Mouse (Mus musculus): ENCODE measurements around the gene Bpifb5.
"Not testable (repeated sequence)": the region's sequence is repeated elsewhere in the genome, so short reads cannot be mapped to it uniquely, and the experiment has no call there.

Bpifb5 gene

GRCm38 (mm10) chr2:154223265-154223916, at the start of gene Bpifb5:
Gene Bpifb5 (plus strand): TSS chr2:154223742.
- no peak for DNase-seq (ENCODE audit: low spot score)

GRCm38 (mm10) chr2:154181900-154182299, 41.6 kb upstream of the Bpifb5 start:
- DNase-seq (ENCODE audit: low spot score): not testable (repeated sequence)

GRCm38 (mm10) chr2:154183061-154183460, 40.5 kb upstream of the Bpifb5 start:
- DNase-seq (ENCODE audit: low spot score): not testable (repeated sequence)

DNA sequence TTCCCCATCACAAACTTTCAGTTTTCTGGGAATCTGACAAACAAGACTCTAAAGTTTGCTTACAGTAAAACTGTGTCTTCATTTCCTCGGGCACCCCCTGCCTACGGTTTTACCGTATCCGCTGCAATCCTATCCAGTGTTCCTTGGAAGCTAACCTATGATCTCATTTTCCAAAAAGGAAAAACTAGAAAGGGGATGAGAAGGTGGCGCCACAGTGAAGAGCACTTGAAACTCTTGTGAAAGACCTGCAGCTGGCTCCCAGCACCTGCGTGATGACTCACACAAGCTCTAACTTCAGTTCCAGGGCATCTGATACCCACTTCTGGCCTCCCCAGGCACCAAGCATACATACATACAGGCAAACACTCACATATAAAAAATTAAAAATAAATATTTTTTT, 38.2 kb upstream of the Bpifb5 start:
- DNase-seq (ENCODE audit: low spot score): no peak

DNA sequence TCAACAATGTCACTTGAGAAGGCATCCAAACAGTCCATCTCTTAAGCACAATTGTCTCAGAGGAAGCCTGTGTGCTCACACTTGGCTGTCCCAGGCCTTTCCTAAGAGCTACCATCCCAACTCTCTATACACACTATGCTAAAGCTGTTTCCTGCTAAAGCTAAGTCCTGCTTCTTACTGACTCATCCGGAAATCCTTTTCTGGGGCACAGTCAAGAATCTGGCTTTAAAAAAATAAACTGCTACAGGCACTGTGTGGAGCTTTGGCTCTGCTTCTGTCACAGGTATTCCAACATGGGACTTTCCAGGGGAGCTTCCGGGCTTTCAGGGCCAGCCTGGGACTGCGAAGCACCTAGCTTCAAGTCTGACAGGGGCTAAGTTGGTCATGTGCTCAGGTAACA, 37.8 kb upstream of the Bpifb5 start:
- DNase-seq (ENCODE audit: low spot score): no peak

GRCm38 (mm10) chr2:154187468-154187867, 36.1 kb upstream of the Bpifb5 start:
- no peak for DNase-seq (ENCODE audit: low spot score)

DNA sequence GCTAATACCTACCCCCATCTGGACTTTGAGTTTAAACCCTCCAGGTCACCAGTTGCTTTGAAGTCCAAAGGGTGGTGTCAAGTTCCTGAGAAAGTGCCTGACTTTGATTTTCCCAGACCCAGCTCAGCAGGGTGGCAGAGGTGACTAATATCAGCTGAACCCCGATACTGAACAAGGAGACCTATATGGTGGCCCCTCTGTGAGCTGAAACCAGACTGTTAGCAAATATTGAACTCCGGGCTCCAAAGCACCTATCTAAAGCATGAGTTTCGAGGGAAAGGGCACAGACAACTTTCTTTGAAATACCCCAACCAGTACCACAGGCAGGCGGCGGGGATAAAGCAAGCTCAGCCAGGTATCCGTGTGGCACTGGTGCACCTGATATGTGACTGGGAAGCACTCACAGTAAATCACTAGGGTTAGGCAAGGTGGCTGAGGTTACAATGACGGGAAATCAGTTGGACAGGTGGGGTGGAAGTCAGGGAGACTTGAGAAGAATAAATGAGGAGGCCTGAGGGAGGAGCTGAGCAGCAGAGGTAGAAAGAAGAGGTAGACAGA, 33.6 kb upstream of the Bpifb5 start:
- DNase-seq (ENCODE audit: low spot score): no peak

DNA sequence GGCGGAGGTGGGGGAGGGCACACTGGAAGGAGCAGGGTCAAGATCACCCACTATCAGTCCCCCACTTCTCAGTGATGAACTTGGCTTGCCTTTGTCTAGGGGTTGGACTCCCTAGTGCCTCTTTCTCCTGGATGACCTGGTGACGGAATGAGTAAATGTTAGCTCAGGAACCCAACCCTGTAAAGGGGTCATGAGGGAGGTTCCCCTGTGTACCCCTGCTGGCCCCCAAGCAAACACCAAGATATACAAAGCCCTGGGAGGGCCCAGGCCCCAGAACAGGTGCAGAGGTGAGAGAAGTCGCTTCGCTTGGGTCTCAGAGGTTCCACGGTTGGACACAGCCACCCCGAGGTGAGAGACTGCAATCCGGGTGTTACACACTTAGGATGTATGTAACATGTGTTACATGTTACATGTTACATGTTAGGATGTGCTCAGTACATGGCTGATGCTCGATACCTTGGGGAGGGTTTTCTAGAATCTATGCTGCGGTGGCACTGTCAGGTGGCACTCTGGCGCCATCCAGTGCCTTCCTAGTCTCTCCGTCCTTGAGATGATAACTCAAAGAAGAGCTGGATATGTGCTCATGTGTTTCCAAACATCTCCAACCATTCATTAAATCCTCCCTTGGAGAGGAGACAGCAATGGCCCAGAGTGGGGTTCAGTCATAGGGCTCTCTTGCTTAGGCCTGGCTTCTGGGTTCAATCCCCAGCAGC, 32.8 kb upstream of the Bpifb5 start, which contains the start of gene Bpifb1:
TSS of gene Bpifb1 (plus strand) at position 273 of the 713 bp plus-strand sequence.
- DNase-seq (ENCODE audit: low spot score): no peak

DNA sequence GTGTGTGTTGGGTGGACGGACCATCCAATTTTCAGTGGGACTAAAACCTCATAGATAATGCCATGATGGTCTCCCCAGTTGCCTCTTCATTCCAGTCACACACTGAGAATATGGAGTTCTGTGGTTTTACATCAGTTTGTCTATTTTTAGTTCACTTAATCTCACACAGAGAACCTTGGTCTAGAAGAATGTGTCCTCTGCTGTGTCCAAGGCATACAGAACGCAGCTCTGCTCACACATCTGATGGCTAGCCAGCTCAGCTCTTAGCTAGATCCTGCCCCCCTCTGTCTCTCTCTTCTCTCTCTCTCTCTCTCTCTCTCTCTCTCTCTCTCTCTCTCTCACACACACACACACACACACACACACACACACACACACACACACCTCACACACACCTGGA, 31.4 kb upstream of the Bpifb5 start:
- DNase-seq (ENCODE audit: low spot score): no peak

DNA sequence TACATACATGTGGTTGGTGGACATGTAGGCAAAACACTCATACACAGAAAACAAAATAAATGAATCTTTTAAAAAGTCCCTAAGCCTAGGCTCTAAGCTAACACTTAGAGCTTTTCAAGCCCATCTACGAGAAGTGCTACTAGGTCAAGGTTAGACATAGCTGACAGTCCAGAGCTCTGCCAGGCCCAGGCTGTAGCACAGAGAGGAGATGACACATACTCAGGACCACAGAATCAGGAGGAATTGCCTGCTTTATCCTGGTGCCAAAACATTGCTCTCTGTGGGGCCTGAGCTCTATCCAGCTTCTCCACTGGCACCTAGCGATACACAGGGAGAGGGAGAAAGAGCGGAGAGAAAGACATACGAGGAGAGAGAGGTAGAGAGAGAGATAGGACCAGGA, 30.5 kb upstream of the Bpifb5 start:
- no peak for DNase-seq (ENCODE audit: low spot score)

GRCm38 (mm10) chr2:154193994-154194504, 29.5 kb upstream of the Bpifb5 start:
- DNase-seq (ENCODE audit: low spot score): no peak

- no peak for DNase-seq (ENCODE audit: low spot score)
Measured at GRCm38 (mm10) chr2:154197036-154197435, 26.5 kb upstream of the Bpifb5 start.

DNA sequence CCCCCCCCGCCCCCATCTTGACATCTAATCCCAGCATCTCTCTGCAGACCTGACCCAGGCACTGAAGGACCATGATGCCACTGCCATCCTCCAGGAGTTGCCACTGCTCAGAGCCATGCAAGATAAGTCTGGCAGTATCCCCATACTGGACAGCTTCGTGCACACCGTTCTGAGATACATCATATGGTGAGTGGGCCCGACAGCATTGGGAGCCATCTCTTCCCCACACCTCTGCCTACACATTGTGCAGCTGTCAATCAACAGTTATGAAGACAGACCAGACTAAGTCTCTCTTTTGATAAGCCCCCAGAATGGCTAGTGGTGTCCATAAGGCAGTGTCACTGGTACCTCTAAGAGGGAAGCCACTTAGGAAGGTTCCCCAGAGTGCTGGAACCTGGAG, 18.9 kb upstream of the Bpifb5 start:
- DNase-seq (ENCODE audit: low spot score): no peak

DNA sequence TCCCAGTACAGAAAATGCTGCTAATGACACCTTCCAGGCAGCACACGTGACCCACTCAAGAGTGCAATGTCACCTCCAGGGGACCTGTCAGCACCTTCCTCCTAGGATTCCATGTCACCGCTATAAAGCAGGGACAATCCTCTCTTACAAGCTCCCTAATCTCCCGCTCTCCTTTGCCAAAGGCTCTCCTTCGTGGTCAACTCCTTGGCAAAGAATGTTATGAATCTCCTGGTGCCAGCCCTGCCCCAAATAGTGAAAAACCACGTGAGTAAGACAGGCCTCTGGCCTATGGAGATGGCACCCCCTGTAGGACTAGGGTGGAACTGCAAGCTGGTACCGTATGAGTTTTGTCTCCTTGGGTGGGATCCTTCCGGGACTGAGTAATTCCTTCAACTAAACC, 16.6 kb upstream of the Bpifb5 start:
- no peak for DNase-seq (ENCODE audit: low spot score)

DNA sequence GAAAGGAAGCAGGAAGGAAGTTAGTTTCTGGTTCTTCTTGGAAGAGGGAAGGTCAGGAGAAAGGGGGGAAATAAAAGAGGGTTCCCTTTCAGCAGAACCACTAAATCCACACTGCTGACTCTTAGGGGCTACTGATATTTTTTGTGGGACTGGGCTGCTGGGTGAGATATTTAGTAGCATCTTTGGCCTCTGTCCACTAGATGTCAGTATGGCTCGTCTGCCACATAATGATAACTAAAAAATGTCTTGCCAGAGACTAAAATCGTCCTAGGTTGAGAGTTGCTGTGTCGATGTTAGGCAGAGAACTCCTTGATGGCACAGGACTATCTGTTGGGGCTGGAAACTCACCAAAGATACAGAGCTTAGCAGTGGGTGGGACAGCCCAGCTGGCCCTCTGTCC, 14.4 kb upstream of the Bpifb5 start:
- DNase-seq (ENCODE audit: low spot score): no peak

GRCm38 (mm10) chr2:154211121-154211520, 12.4 kb upstream of the Bpifb5 start:
- no peak for DNase-seq (ENCODE audit: low spot score)

GRCm38 (mm10) chr2:154211881-154212280, 11.7 kb upstream of the Bpifb5 start:
- no peak for DNase-seq (ENCODE audit: low spot score)

GRCm38 (mm10) chr2:154215191-154215590, 8.4 kb upstream of the Bpifb5 start:
- peak; percentile 49 for DNase-seq (ENCODE audit: low spot score)

DNA sequence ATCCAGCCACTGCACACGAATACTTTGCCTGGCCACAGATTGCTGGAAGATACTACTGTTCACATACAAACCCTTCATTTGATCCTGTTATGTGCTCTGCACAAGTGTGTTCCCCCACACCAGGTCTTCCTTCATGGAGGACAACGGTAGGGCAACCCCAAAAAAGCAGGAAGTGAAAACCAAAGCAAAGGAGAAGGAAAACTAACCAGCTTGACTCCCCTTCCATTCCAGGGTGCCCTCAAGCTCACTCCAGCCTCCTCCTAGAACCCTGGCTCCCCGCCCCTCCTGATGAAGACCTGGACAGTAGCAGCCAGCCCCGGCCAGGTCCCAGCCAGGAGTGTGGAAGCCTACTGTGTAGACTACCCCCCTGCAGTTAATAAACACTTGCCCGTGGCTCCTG, 3.6 kb upstream of the Bpifb5 start:
- no peak for DNase-seq (ENCODE audit: low spot score)

- no peak for DNase-seq (ENCODE audit: low spot score)
Measured at GRCm38 (mm10) chr2:154223917-154224273, 353 bp downstream of the Bpifb5 start.

DNA sequence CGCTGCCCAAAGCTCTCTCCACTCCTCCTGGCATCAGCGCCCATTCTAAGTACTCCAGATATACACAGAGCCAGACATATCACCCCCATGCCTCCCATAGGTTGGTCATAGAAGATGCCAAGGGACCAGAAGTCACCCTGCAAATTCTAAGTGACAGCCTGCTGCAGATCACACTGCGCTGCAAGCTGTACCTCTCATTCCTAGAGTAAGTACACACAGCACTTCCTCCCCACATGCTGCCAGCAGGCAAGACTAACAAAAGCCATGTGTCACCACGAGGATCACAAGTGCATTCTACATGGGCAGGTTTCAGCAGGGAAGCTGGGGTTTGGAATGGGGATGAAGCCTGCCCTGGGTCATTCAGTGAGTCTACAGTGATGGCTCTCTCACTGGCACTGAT, 3.4 kb downstream of the Bpifb5 start:
- no peak for DNase-seq (ENCODE audit: low spot score)

GRCm38 (mm10) chr2:154227830-154228229, 4.3 kb downstream of the Bpifb5 start:
- DNase-seq (ENCODE audit: low spot score): no peak

DNA sequence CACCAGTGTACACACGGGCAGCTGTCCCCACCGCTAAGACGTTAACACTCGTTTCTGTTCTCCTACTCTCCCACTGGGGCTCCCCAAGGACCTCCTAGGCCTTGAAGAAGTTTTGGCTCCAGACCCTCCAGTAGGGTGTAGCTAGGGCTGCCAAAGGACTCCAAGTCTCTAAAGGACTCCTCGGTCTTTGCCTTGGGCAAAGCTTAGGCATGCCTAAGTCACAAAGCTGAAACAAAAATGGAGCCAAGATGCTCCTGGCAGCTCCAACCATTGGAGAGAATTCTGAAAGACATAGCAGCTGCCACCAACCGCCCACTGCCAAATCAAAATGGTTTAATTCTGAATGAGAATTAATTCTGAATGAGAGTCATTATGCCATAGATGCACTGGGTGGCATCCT, 9.9 kb downstream of the Bpifb5 start:
- no peak for DNase-seq (ENCODE audit: low spot score)
